Mouse (Mus musculus) monocyte, adult 2 months (primary cell): ENCODE results near the gene H2afj.
A peak's percentile ranks its signal among the peaks of the same experiment; 100 is the strongest.

Experiments
- DNase-seq, 2 experiments: peaks; one replicate each; pipeline ENCODE4 v3.0.0; 2022; ENCODE audit warnings: low spot score in 2 of 2, low read depth in 1 of 2

Gene H2afj

DNA sequence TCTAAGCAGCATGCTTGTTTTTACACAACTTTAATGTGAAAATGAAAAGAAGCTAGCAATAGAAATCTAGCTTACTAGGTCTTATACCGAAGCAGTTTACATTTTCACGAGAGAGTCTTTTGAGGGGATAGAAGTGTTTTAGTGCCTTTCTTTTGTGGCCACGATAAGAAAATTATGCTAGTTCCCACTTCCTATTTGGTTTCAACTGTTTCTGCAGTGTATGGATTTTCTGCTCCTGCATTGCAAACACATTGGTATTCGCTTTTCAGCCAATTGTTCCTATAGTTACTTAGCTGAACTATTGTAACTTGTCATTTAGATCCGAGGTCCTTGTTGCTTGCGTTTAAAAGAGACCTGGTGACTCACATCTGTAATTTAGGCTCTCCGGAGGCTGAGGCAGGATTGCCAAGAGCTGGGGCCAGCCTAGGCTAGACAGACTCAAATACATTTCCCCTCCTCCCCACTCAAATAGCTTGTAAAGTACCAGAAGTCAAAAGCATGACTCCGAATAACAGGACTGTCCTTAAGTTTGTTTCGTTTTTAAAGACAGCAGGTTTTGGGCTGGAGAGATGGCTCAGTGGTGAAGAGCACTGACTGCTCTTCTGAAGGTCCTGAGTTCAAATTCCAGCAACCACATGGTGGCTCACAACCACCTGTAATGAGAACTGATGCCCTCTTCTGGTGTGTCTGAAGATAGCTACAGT is 3.2 kb upstream of the H2afj start:
- DNase-seq = no peak

DNA sequence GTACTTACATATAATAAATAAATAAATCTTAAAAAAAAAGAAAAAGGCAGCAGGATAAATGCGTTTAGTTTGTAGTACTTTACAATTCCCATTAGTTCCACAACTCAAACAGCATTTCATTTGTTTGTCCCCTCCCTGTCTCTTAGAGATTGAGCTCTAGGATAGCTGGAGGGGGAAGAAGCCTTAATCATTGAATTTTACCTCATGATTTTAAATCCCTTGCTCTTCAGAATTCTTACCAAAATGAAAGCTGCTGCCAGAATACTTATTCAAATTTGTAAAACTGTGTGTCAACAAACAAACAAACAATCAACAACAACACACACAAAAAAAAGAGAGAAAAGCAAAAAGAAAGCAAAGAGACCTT is 2.7 kb upstream of the H2afj start:
- no peak for DNase-seq

DNA sequence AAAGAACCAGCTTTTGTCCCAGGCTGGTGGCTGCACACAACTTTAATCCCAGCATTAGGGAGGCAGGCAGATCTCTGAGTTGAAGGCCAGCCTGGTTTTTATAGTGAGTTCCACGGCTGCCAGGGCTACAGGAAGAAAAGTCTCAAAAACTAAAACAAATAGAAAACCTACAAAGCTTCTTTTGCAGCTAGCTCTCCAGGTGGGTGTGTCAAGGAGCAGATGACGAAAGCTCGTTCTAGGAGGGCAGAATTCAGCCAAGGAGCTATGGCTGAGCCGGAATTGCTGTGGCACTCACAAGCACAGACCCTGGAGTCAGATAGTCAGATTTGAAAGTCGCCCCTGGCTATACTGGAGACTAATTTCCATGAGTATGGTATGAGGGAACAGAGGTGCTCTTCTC is 1.2 kb upstream of the H2afj start:
- no peak for DNase-seq

DNA sequence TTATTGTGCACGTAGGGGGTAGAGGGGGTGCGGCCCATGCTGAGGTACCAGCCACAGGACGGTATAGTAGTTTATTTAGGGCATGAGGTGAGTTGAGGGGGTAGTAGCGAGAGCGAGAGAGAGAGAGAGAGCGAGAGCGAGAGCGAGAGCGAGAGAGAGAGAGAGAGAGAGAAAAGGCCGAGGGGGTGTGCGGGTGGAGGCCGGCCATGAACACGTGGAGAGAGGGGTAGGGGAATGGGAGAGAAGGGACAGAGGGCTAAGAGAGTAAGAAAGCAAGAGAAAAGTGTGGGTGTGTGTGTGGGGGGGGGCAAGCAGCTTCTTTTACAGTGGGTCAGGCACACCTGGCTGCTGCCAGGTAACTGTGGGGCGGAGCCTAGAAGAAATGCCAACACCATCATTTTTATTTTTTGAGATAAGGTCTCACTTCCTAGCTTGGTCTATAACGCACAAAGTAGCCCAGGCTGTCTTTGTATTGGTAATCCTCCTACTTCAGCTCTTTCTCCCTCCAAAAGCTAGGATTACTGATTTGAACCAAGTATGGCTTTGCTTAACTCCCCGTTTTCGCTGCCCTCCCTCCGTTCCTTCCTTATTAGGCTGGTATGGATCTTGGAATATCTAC is 540 bp upstream of the H2afj start:
- DNase-seq = no peak

DNA sequence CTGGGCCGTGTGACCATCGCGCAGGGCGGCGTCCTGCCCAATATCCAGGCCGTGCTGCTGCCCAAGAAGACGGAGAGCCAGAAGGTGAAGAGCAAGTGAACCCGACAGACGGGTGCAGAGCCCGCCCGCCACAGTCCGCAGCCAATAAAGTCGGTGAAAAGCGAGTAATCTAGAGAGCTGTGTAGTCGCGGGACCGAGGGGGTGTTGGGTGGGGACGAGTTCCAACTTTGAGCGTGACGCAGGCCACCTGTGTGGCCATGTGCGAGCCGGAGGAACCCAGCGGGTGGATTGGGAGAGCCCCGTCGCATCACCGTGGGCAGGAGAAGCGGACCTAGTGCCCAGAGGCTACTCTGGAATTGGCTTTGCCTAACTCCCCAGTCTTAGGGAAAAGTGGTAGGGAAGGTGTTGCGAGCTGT is 595 bp downstream of the H2afj start:
- peak in 1 of 2 experiments; percentile 59 for DNase-seq

DNA sequence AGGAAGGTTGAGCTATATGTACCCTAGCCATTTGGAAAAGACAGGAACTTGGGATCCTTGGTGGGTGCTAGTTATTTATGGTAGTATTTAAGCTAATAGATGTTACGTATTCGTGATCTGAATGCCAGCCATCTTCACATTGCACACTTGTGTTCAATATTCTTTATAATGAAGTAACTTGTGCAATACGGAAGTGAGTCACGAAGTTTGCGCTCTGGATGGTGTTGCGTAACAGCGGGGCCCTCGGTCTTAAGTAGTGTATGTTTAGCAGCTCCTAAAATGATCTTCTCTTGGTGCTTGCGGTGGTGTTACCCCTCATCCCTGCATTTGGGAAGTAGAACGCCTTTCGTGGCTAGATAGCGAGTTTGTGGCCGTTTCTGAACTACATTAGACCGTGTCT is 1.0 kb downstream of the H2afj start:
- DNase-seq = peak; percentile 66 to 78

DNA sequence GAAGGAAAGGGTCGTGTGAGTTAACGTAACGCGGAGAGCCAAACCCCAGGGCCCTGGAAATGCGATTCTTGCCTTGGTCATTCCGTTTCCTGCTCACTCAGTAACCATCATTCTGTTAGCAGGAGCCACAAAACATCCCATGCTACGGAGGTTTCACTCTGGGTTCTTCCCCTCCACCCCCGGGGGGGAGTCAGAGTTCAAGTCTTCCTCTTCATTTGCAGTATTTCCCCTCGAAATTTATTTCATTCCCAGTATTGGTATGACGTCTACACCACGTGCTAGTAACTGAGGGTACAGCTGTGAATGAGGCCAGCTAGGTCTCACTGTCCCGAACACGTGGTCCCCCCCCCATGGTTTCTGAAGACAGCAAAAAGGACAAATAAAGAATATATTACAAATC is 1.6 kb downstream of the H2afj start:
- no peak for DNase-seq

DNA sequence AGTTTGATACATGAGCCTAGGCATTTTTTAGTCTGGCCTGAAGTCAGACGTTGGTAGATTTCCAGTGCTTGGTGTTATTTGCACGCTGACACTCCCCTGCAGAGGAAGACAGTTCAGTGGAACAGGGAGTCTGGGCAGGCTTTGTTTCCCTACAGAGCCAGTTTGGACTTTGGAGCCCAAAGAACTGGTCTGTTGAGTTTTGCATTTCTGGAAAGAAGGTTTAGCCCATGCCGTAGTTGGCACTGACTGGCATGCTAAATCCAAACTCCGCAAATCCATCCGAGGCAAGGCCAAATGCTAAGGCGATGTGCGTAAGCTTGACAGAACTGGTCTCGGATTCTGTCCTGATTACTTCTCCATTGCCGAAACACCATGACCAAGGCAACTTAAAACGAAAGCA is 3.2 kb downstream of the H2afj start:
- no peak for DNase-seq

DNA sequence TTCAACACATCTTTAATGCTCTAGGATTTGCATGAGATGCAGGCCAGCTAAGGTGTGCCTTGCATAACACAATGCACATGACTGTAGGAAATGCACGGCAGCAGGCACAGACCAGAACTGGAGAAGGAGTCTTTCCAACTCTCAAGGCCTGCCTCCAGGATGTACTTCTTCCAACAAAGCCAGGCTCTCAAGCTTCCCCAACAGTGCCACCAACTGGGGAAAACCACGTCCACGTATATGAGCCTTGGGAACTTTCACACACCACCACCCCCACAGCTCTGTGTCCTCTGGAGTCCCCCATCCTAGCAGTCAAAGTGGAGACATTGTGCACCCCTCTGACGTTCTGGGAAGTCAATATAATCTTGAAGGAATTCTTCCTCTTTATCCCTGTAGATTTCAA is 5.1 kb downstream of the H2afj start:
- no peak for DNase-seq

DNA sequence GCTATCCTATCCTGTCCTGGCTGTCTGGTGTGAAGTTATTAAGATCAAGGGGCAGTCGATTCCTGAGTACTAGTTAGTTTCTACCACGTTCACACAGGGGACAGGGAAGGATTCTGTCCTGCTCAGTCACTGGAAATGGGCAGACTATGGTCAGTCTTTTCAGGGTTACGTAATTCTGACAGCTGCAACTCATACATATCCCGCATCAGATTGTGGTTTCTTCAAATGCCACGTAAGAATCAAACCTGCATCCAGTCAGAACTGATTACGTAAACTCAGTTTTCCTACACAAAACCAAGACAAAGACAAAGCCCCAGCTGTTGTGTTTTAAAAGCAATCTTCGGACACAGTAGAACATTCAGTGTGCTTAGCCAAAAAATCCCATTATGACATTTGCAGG is 7.3 kb downstream of the H2afj start:
- no peak for DNase-seq

DNA sequence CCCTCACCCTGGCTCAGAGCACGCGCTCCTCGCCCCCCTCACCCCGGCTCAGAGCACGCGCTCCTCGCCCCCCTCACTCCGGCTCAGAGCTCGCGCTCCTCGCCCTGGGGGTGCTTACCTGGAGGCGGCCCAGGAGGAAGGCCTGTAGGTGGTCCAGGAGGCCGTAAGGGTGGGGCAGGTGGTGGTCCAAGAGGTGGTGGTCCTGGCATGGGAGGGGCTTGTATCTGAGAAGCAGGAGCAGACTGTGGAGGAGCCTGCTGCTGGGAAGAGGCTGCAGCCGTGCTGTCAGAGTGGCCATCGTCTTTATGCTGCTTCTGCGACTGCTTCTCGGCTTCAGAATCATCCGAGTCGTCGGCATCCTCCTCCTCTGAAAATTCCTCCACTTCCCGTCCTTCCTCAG is 8.8 kb downstream of the H2afj start:
- no peak for DNase-seq

DNA sequence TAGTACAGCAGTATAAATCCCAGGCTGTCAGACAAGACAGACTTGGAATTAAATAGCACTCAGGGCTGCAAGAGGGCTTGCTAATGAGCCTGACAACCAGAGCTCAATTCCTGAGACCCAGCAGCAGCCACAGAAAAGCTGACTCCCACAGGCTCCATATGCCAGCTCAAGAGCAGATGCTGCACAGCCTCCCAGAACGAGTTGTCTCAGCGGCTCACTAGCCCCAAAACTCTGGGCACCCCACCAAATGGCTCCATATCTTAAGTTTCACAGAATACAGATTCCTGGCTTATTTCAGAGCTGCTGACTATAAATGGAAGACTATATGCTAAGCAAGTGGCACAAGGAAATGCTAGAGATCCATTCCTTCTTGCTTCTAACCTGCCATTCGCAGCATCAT is 9.5 kb downstream of the H2afj start:
- no peak for DNase-seq

DNA sequence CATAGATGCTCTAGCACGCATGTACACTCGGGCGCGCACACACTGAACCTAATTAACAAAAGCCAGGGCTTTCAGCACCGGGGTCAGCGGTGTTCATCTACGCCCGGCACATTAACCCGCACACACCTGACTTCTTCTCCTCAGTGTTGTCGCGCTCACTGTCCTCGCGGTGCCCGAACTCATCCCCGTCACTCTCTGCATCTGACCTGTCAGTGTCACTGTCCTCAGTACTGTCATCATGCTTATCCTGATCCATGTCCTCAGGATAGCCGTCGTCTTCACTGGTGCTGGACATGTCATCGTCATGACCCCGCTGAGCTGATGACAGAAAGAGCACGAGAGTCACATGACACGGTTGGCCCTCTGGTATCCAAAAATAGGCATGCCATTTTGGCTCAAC is 12.3 kb downstream of the H2afj start:
- no peak for DNase-seq

DNA sequence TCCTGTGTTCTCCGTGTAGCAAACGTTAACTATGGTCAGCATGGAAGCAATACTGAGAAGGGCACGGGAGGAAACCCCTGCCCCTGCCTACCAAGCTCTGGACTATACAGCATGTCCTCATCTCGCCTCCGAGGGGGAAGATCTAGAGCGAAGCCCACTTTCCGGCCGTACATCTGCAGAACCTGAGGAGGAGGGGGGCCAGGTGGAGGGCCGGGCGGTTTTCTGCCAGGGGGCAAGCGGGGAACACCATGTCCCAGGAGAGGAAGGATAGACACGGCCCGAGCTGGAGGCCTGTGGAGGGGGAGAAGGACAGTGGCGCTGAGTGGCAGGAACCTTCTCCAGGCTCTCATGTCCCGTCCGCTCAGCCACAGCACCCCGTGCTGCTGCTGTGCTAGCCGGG is 13.0 kb downstream of the H2afj start:
- DNase-seq = no peak

DNA sequence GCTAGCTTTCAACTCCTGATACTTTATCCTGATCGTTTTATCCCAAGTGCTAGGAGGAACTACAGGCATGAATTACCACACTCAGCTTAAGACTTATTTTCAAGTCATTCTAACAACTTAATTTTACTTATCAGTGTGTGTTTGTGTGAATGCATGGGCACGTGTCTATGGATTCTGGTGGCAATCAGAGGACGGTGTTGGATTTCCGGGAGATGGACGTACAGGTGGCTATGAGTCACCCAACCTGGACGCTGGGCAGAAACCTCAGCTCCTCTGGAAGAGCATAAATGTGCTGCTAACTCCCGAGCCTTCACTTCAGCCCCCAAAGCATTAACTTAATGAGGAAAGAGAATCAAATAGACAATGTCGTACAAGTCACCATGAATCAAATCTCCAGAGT is 16.9 kb downstream of the H2afj start:
- no peak for DNase-seq

DNA sequence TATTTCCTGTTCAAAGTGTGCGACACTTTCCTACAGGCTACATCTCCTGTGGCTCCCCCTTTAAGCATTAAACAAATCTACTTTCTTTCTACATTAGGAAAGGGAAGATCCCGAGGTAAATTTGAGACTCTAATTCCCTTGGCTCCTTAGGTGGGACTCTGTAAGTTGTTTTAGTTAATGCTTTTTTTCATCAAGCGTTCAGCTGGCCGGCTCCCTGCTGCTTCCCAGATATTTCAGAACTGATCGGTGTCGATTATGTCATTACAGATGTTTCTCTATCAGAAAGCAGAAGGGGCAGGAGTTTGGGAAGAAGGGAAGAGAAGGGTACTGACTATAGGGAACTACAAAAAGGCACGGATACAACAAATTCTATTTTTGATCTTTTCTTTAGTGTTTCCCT is 19.1 kb downstream of the H2afj start:
- DNase-seq = no peak

DNA sequence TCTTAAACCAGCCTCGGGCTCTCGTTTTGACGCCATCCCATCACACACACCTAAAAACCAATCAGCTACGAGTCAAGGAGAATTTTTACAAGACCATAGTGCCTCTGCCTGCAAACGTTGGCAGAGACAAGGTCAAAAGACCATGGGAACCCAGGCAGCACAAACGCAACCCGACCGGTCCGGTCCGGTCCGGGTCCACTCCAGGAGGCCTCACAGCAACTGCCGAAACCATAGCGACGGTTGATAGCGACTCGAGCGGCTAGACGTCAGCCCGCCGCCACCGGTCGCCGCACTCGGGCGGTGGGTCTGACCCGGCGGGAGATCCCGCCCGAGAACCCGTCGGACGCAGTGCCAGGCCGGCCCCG is 19.5 kb downstream of the H2afj start, which contains the start of gene BC049715:
BC049715 (plus strand) TSS at position 111 of the 365 bp plus-strand sequence.
- no peak for DNase-seq

DNA sequence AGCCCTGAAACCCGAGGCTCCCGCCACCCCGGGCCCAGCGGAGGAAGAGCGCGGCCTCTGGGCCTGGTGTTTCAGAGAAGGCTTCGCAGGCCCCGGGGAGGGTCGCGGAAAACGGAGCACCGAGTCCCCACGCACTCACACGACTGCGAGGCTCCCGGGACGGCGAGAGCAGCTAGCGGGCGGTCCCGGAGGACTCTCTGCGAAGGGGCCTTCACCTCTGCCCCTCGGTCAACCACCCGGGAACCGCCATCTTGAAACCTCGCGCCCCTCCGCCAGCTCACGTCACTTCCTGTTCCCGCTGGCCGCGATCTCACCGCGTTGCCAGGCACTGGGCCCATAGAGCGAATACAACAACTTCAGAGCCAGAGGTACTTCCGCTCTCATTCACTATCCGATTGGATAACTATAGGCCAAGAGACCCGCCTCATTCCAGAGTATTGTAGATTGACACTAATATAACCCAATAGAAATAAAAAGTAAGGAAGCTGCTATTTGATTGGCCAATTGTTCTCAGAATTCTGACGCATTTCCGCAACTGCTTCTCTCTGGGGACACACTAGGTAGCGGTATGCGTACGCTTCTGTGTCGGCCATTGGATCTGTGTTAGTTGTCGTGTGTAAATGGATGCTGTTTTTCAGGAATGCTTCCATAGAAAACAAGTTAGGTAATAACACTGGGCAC is 20.0 kb downstream of the H2afj start, which contains the start of gene Wbp11:
Wbp11 (minus strand) TSS at position 353 of the 681 bp plus-strand sequence.
- peak; percentile 91 to 93 for DNase-seq

DNA sequence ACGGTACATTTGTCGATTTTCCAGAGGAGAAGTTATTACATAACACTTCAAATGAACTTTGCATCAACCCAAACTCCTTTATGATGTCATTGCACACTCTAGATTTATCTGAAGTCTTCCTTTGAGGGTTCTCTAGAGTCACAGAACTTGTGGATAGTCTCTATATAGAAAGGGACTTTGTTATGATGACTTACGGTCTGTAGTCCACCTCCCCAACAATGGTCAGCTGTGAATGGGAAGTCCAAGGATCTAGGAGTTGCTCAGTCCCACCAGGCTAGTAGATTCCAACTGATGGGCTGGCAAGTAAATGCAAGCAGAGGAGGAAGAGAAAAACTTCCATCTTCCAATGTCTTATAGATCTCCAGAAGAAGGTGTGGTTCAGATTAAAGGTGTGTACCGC is 20.6 kb downstream of the H2afj start:
- no peak for DNase-seq

DNA sequence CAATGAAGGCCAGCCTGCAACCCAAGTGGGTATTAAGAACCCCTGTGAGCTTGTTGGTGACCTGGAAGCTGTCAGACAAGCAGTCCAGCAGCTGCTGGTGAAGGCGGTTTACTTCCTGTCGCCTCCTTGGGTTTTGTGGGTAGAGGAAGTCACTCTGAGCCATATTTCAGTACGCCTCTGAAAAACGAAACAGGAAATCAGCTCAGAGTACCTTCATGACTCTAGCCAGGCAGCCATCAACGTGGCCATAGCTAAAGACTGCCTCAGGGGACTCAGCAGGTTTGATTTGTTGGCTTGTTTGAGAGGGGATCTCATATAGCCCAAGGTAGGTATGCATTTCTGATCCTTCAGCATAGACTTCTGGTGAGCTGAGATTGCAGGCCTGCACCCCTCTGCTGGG is 23.7 kb downstream of the H2afj start:
- no peak for DNase-seq

DNA sequence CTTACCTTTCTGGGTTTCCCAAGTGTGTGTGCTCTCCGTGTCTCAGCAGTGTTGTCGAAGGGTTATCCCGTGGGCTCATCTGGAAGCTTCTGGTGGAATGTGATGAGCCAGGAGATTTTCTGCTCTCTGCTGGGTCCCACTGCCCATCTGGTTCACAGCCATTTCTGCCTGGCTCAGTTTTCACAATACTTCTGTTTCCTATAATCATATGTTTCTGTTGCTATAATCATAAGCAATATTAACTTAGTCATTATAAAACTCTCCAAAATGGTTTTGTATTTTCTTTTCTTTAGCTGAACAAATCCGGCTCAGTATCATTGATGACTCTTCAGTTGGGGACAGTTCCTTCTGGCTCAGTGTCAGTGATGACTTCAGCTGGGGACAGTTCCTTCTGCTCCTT is 27.3 kb downstream of the H2afj start, which contains the start of gene Smco3:
Smco3 (minus strand) TSS at position 101 of the 400 bp plus-strand sequence.
- DNase-seq = no peak

DNA sequence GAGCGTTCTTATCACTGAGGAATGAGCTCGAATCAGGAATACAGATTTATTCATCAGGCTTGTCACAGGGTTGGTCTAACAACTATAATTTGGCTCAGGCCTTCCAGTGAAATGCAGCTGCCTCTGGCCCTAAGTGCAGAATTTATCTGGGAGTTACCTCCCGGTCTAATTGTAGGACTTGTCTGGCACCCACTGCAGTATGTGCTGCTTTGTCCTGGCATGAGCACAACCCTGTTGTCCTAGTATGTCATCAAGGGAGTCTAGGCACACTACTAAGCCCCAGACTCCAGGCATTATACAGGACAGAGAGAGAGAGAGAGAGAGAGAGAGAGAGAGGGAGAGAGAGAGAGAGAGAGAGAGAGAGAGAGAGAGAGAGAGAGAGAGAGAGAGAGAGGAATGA is 29.3 kb downstream of the H2afj start:
- no peak for DNase-seq
